ENCODE assay signal across 25 mouse cellular contexts in genomic region chr3:85160816-85161215, GRCm38 (mm10).
A peak's percentile ranks its signal among the peaks of the same experiment; 100 is the strongest.
DNase-seq lines count a peak whose midpoint lies in the region; ATAC-seq and TF ChIP-seq lines count a peak whose summit lies in the region.
"Had no signal": no experiment of that assay in that cellular context is flagged by ENCODE, and none has a peak within 500 bp of the region (broad histone marks: within the 10 kb centered on the region; RNA-seq: fewer than 3 reads in every experiment).

No protein-coding gene starts in this region.

- 70% methylated on average over 10 of the region's 10 CpGs for WGBS in forebrain, embryonic 14.5 days
- WGBS in forebrain, embryonic 11.5 days = 88% methylated on average over 10 of the region's 10 CpGs
- WGBS in forebrain, embryonic 16.5 days = 48% methylated on average over 10 of the region's 10 CpGs

- H3K27me3 ChIP-seq in forebrain, embryonic 14.5 days (replicated peaks; ENCODE audit: control insufficient read depth, insufficient read depth, low read length) = no peaks in the 10 kb centered on the region
- H3K27me3 ChIP-seq in forebrain, embryonic 11.5 days (ENCODE audit: control insufficient read depth, insufficient read depth, low read length) = no peaks in the 10 kb centered on the region
- no peaks in the 10 kb centered on the region for H3K27me3 ChIP-seq in forebrain, embryonic 16.5 days (replicated peaks; ENCODE audit: control insufficient read depth, insufficient read depth, low read length)
- H3K27me3 ChIP-seq: embryonic facial prominence, embryonic 12.5 days; embryonic facial prominence, embryonic 15.5 days; hindbrain, embryonic 13.5 days had no signal

- no peak for TF ChIP-seq CTCF in left cerebral cortex, adult 2 months (IDR thresholded peaks at IDR 0.05)

- no peaks in the 10 kb centered on the region for H3K36me3 ChIP-seq in forebrain, embryonic 14.5 days (ENCODE audit: control insufficient read depth, insufficient read depth, low read length)
- no peaks in the 10 kb centered on the region for H3K36me3 ChIP-seq in forebrain, embryonic 11.5 days (ENCODE audit: control insufficient read depth, insufficient read depth, low read length)
- H3K36me3 ChIP-seq in forebrain, embryonic 16.5 days (ENCODE audit: control insufficient read depth, insufficient read depth) = no peaks in the 10 kb centered on the region
- H3K36me3 ChIP-seq: embryonic facial prominence, embryonic 12.5 days; embryonic facial prominence, embryonic 15.5 days; hindbrain, embryonic 10.5 days; hindbrain, embryonic 13.5 days had no signal

- no peak overlapping the region for H3K4me3 ChIP-seq in forebrain, embryonic 14.5 days (ENCODE audit: low read depth, low read length)
- no peak overlapping the region for H3K4me3 ChIP-seq in forebrain, embryonic 11.5 days (ENCODE audit: low read depth, low read length)
- H3K4me3 ChIP-seq in left cerebral cortex, adult 2 months = no peak overlapping the region
- H3K4me3 ChIP-seq in forebrain, embryonic 16.5 days (replicated peaks; ENCODE audit: low read length) = no peak overlapping the region
- H3K4me3 ChIP-seq: embryonic facial prominence, embryonic 12.5 days; embryonic facial prominence, embryonic 15.5 days; gastrocnemius, adult 2 months; hindbrain, embryonic 10.5 days; hindbrain, embryonic 13.5 days had no signal

- no peaks in the 10 kb centered on the region for H3K9me3 ChIP-seq in forebrain, embryonic 14.5 days (replicated peaks; ENCODE audit: control insufficient read depth, low read length)
- no peaks in the 10 kb centered on the region for H3K9me3 ChIP-seq in forebrain, embryonic 11.5 days (ENCODE audit: control insufficient read depth, low read length)
- no peaks in the 10 kb centered on the region for H3K9me3 ChIP-seq in forebrain, embryonic 16.5 days (ENCODE audit: control insufficient read depth, low read length)
- H3K9me3 ChIP-seq: embryonic facial prominence, embryonic 12.5 days; embryonic facial prominence, embryonic 15.5 days; hindbrain, embryonic 10.5 days; hindbrain, embryonic 13.5 days had no signal

- no peaks in the 10 kb centered on the region for H3K4me1 ChIP-seq in forebrain, embryonic 14.5 days (ENCODE audit: control insufficient read depth, insufficient read depth, low read length)
- H3K4me1 ChIP-seq in forebrain, embryonic 11.5 days (replicated peaks; ENCODE audit: control insufficient read depth, insufficient read depth, low read length) = no peaks in the 10 kb centered on the region
- peaks cover 13% of the 10 kb centered on the region for H3K4me1 ChIP-seq in forebrain, embryonic 16.5 days (replicated peaks; ENCODE audit: control insufficient read depth, insufficient read depth, low read length)
- H3K4me1 ChIP-seq: embryonic facial prominence, embryonic 12.5 days; embryonic facial prominence, embryonic 15.5 days; hindbrain, embryonic 10.5 days; hindbrain, embryonic 13.5 days had no signal

- H3K4me2 ChIP-seq in forebrain, embryonic 14.5 days (ENCODE audit: low read length) = no peak overlapping the region
- H3K4me2 ChIP-seq in forebrain, embryonic 11.5 days (ENCODE audit: low read depth, low read length, severe bottlenecking) = no peak overlapping the region
- no peak overlapping the region for H3K4me2 ChIP-seq in forebrain, embryonic 16.5 days (ENCODE audit: low read length)
- H3K4me2 ChIP-seq: embryonic facial prominence, embryonic 12.5 days; embryonic facial prominence, embryonic 15.5 days; heart, embryonic 11.5 days; hindbrain, embryonic 13.5 days had no signal

- no peak overlapping the region for H3K9ac ChIP-seq in forebrain, embryonic 14.5 days (ENCODE audit: low read length)
- no peak overlapping the region for H3K9ac ChIP-seq in forebrain, embryonic 11.5 days (ENCODE audit: low read length)
- no peak overlapping the region for H3K9ac ChIP-seq in forebrain, embryonic 16.5 days (replicated peaks; ENCODE audit: low read depth, low read length)
- H3K9ac ChIP-seq: embryonic facial prominence, embryonic 12.5 days; embryonic facial prominence, embryonic 15.5 days; hindbrain, embryonic 13.5 days had no signal

- H3K27ac ChIP-seq in forebrain, embryonic 14.5 days (ENCODE audit: low read depth, low read length) = no peak overlapping the region
- H3K27ac ChIP-seq in forebrain, embryonic 11.5 days (ENCODE audit: low read depth, low read length) = no peak overlapping the region
- peak overlapping the region; percentile 32; the same call in 1 of the 2 replicates for H3K27ac ChIP-seq in left cerebral cortex, adult 2 months
- H3K27ac ChIP-seq in forebrain, embryonic 16.5 days (ENCODE audit: low read length) = peak overlapping the region; percentile 75
- H3K27ac ChIP-seq: embryonic facial prominence, embryonic 12.5 days; embryonic facial prominence, embryonic 15.5 days; gastrocnemius, adult 2 months; hindbrain, embryonic 10.5 days; hindbrain, embryonic 13.5 days had no signal

- intact Hi-C loops in left cerebral cortex, adult 2 months (cut with DNase I) = no loop called here
- intact Hi-C loops in left cerebral cortex, postnatal 10 days (cut with DNase I) = no loop called here

- ATAC-seq in forebrain, embryonic 14.5 days = no peak
- ATAC-seq in forebrain, embryonic 11.5 days (replicated peaks; ENCODE audit: low FRiP score) = no peak
- ATAC-seq in forebrain, embryonic 16.5 days = peak; percentile 47
- ATAC-seq in inflammation-experienced regulatory T-cells, adult 6 months = no peak
- ATAC-seq: hindbrain, embryonic 16.5 days; intestine, embryonic 16.5 days had no signal

- DNase-seq in forebrain, embryonic 14.5 days (ENCODE audit: low spot score) = peak; percentile 31
- DNase-seq in forebrain, embryonic 11.5 days (ENCODE audit: low spot score) = no peak
- no peak for DNase-seq in left cerebral cortex, adult 2 months (ENCODE audit: extremely low spot score in 1 of 2, low spot score in 2 of 2)
- DNase-seq in left cerebral cortex, postnatal 10 days (ENCODE audit: extremely low spot score in 1 of 2, low spot score in 2 of 2) = no peak
- no peak for DNase-seq in kidney, adult 8-10 months
- DNase-seq: adrenal gland, adult 2 months; adrenal gland, postnatal 14 days; B cell, adult 2 months; cerebellum, adult 11 months; cerebellum, adult 2 months; cerebellum, adult 9-11 months; cerebellum, postnatal 25 days; gastrocnemius, adult 2 months; gastrocnemius, postnatal 14 days; heart, adult 11 months; kidney, adult 18-20 months had no signal

Comparison
In these comparisons a context has a peak if more than half of its experiments do, and no peak if none do; other contexts are left out.
1. H3K27ac ChIP-seq: peak in left cerebral cortex, adult 2 months (single experiment) and forebrain, embryonic 16.5 days (single experiment); none in forebrain, embryonic 14.5 days (single experiment) and forebrain, embryonic 11.5 days (single experiment).